Mouse (Mus musculus) limb, embryonic 14.5 days (tissue): ENCODE results near the gene Myl6. TPM values are rescaled to one million over a fixed set of nuclear protein-coding genes. Genes with fewer than 3 reads are reported as not detected.

ENCODE experiments used
- ATAC-seq: fragments of 200-750 bp; cut with Nextera tagmentation; 2 replicates; pipeline ENCODE4 v1.8.0; 2017; ENCODE audit warnings: low read depth, moderate number of reproducible peaks, moderate TSS enrichment; ENCODE audit not compliant: low FRiP score
- DNase-seq: peaks from one replicate; pipeline ENCODE4 v3.0.0-alpha.2; 2015; ENCODE audit warnings: low spot score
- H3K27ac ChIP-seq: fragments of 300-500 bp; sonication (generic); replicated peaks from 2 replicates; pipeline ENCODE4 v1.5.1; 2014; ENCODE audit warnings: low read depth, mild to moderate bottlenecking, low read length, moderate library complexity, mixed read lengths
- H3K27me3 ChIP-seq: fragments of 300-500 bp; sonication (generic); 2 replicates; pipeline ENCODE4 v1.6.1; 2014; ENCODE audit warnings: low read length, mixed read lengths; ENCODE audit not compliant: control insufficient read depth, insufficient read depth
- H3K36me3 ChIP-seq: fragments of 300-500 bp; sonication (generic); 2 replicates; pipeline ENCODE4 v1.6.1; 2014; ENCODE audit warnings: mild to moderate bottlenecking, low read length, moderate library complexity, mixed read lengths; ENCODE audit not compliant: control insufficient read depth, insufficient read depth
- H3K4me1 ChIP-seq: fragments of 300-500 bp; sonication (generic); 2 replicates; pipeline ENCODE4 v1.6.1; 2014; ENCODE audit warnings: antibody characterized with exemption, low read length, mixed read lengths; ENCODE audit not compliant: control insufficient read depth, insufficient read depth
- H3K4me2 ChIP-seq: fragments of 300-500 bp; sonication (generic); replicated peaks from 2 replicates; pipeline ENCODE4 v1.6.1; 2014; ENCODE audit warnings: low read depth, mild to moderate bottlenecking, low read length, moderate library complexity; ENCODE audit not compliant: severe bottlenecking
- H3K4me3 ChIP-seq: fragments of 300-500 bp; sonication (generic); replicated peaks from 2 replicates; pipeline ENCODE4 v1.5.1; 2014; ENCODE audit warnings: low read length
- H3K9ac ChIP-seq: fragments of 300-500 bp; sonication (generic); 2 replicates; pipeline ENCODE4 v1.6.1; 2014; ENCODE audit warnings: mild to moderate bottlenecking, low read depth, low read length, moderate library complexity; ENCODE audit not compliant: severe bottlenecking
- H3K9me3 ChIP-seq: fragments of 300-500 bp; sonication (generic); 2 replicates; pipeline ENCODE4 v1.6.1; 2016; ENCODE audit warnings: low read length; ENCODE audit not compliant: control insufficient read depth
- POLR2A ChIP-seq: fragments of 200-500 bp; IDR thresholded peaks from 2 replicates; pipeline ENCODE4 v1.8.0; 2012; ENCODE audit warnings: inconsistent platforms, mild to moderate bottlenecking, moderate library complexity, borderline replicate concordance; ENCODE audit not compliant: insufficient read depth, insufficient read length; ENCODE audit errors: extremely low read depth
- WGBS: fragments of 180-500 bp; shearing (Covaris S2); extraction: QIAGEN DNeasy Blood & Tissue Kit; methylation state at CpG from one replicate; pipeline ENCODE4 v1.1.7; 2014; 5-methylcytosine and 5-hydroxymethylcytosine counted together
- polyA plus RNA-seq, 2 experiments: library from polyadenylated mRNA; depleted of rRNA in 1 of 2; stranded (reverse) in 1 of 2; unstranded in 1 of 2; fragments of >200 nt; fragmentation: Nextera tagmentation in 1 of 2; extraction: Ambion mirVana in 1 of 2; gene quantifications; 2 replicates each; pipeline versions ENCODE4 v1.2.1 to v1.2.3; 2012 to 2014

Myl6 gene
- polyA plus RNA-seq (2012; rRNA removed) (1,142 and 1,623 TPM in 2 replicates), polyA plus RNA-seq (2014; fragmentation: Nextera tagmentation; extraction: Ambion mirVana) (1,081 and 1,105 TPM in 2 replicates)

GRCm38 (mm10) chr10:128493695-128494666 is at the start of gene Myl6:
Gene Myl6, minus strand, starts transcription at chr10:128494145.
- Histone ChIP-seq H3K36me3 (peaks cover 29% of the 10 kb centered on the region), H3K9ac (peak within 1 kb of the TSS; percentile 76), H3K4me3 (peak within 1 kb of the TSS; percentile 79), H3K27me3 (no peaks in the 10 kb centered on the region), H3K4me1 (peaks cover 20% of the 10 kb centered on the region), H3K9me3 (no peaks in the 10 kb centered on the region), H3K27ac (peak within 1 kb of the TSS; percentile 97), H3K4me2 (peak within 1 kb of the TSS; percentile 66)
- TF ChIP-seq POLR2A, result peak; percentile 84; the same call in 1 of the 2 replicates
- WGBS, result under 1% methylated on average over 40 of the region's 45 CpGs
- DNase-seq, result peak; percentile 100
- ATAC-seq, result peak; percentile 93

- H3K27ac ChIP-seq, result no peak overlapping the region
- ATAC-seq (no peak), DNase-seq (no peak)
- H3K36me3 ChIP-seq, result peaks cover 40% of the 10 kb centered on the region
- H3K9me3 ChIP-seq, result no peaks in the 10 kb centered on the region
- H3K4me3 ChIP-seq, result no peak overlapping the region
- WGBS, result 78% methylated on average over 2 of the region's 2 CpGs
- no peaks in the 10 kb centered on the region for H3K27me3 ChIP-seq
- no peak overlapping the region for H3K4me2 ChIP-seq
- H3K9ac ChIP-seq, result no peak overlapping the region
- TF ChIP-seq POLR2A, result no peak
- peaks cover 6% of the 10 kb centered on the region; the same call in 1 of the 2 replicates for H3K4me1 ChIP-seq
Measured at GRCm38 (mm10) chr10:128543100-128543499, 49.2 kb upstream of the Myl6 start.

GRCm38 (mm10) chr10:128538340-128538870 is 44.5 kb upstream of the Myl6 start:
- peaks cover 18% of the 10 kb centered on the region for H3K36me3 ChIP-seq
- H3K27me3 ChIP-seq, result no peaks in the 10 kb centered on the region
- ATAC-seq (no peak), DNase-seq (no peak)
- no peak overlapping the region for H3K27ac ChIP-seq
- WGBS, result 93% methylated on average over 1 of the region's 1 CpGs
- H3K4me1 ChIP-seq, result 0 out of 2 replicates have a peak, but pooled peaks cover 3% of the 10 kb centered on the region
- H3K9me3 ChIP-seq, result no peaks in the 10 kb centered on the region
- TF ChIP-seq POLR2A, result no peak
- no peak overlapping the region for H3K4me2 ChIP-seq
- H3K4me3 ChIP-seq, result no peak overlapping the region
- no peak overlapping the region for H3K9ac ChIP-seq

- Histone ChIP-seq H3K4me3 (peak overlapping the region; percentile 16), H3K4me2 (peak overlapping the region; percentile 31), H3K9me3 (no peaks in the 10 kb centered on the region), H3K27me3 (no peaks in the 10 kb centered on the region), H3K4me1 (0 out of 2 replicates have a peak, but pooled peaks cover 3% of the 10 kb centered on the region), H3K27ac (peak overlapping the region; percentile 71), H3K36me3 (peaks cover 6% of the 10 kb centered on the region; the same call in 1 of the 2 replicates), H3K9ac (peak overlapping the region; percentile 13; the same call in 1 of the 2 replicates)
- DNase-seq (peak; percentile 90), ATAC-seq (peak; percentile 92)
- no peak for TF ChIP-seq POLR2A
- WGBS, result 15% methylated on average over 18 of the region's 18 CpGs
Measured at GRCm38 (mm10) chr10:128536266-128536940, 42.5 kb upstream of the Myl6 start.
